Mouse (Mus musculus) midbrain, embryonic 14.5 days (tissue): ENCODE measurements around the gene Aldh1a2. TPM values are rescaled to one million over a fixed set of nuclear protein-coding genes. Genes with fewer than 3 reads are reported as not detected.

Source experiments
- ATAC-seq: fragments of 200-750 bp; cut with Nextera tagmentation; 2 replicates; pipeline ENCODE4 v1.8.0; 2017; ENCODE audit warnings: moderate number of reproducible peaks, moderate library complexity; ENCODE audit not compliant: low FRiP score, low TSS enrichment
- DNase-seq: peaks from one replicate; pipeline ENCODE4 v3.0.0-alpha.2; 2015
- H3K27ac ChIP-seq: fragments of 300-500 bp; sonication (generic); replicated peaks from 2 replicates; pipeline ENCODE4 v1.5.1; 2014; ENCODE audit warnings: mild to moderate bottlenecking, low read depth, low read length, moderate library complexity
- H3K27me3 ChIP-seq: fragments of 300-500 bp; sonication (generic); 2 replicates; pipeline ENCODE4 v1.6.1; 2014; ENCODE audit warnings: low read length, control low read depth, mixed read lengths; ENCODE audit not compliant: control insufficient read depth, insufficient read depth
- H3K36me3 ChIP-seq: fragments of 300-500 bp; sonication (generic); 2 replicates; pipeline ENCODE4 v1.6.1; 2014; ENCODE audit warnings: low read length, control low read depth; ENCODE audit not compliant: control insufficient read depth, insufficient read depth
- H3K4me1 ChIP-seq: fragments of 300-500 bp; sonication (generic); 2 replicates; pipeline ENCODE4 v1.6.1; 2014; ENCODE audit warnings: mild to moderate bottlenecking, antibody characterized with exemption, low read length, control low read depth; ENCODE audit not compliant: control insufficient read depth, insufficient read depth
- H3K4me2 ChIP-seq: fragments of 300-500 bp; sonication (generic); 2 replicates; pipeline ENCODE4 v1.6.1; 2014; ENCODE audit warnings: mild to moderate bottlenecking, low read length, moderate library complexity
- H3K4me3 ChIP-seq: fragments of 300-500 bp; sonication (generic); replicated peaks from 2 replicates; pipeline ENCODE4 v1.5.1; 2014; ENCODE audit warnings: low read depth, low read length
- H3K9ac ChIP-seq: fragments of 300-500 bp; sonication (generic); replicated peaks from 2 replicates; pipeline ENCODE4 v1.6.1; 2014; ENCODE audit warnings: mild to moderate bottlenecking, low read length, moderate library complexity
- H3K9me3 ChIP-seq: fragments of 300-500 bp; sonication (generic); 2 replicates; pipeline ENCODE4 v1.6.1; 2016; ENCODE audit warnings: low read length, control low read depth, mixed read lengths; ENCODE audit not compliant: control insufficient read depth
- WGBS: fragments of 180-500 bp; shearing (Covaris S2); extraction: QIAGEN DNeasy Blood & Tissue Kit; methylation state at CpG from one replicate; pipeline ENCODE4 v1.1.7; 2014; 5-methylcytosine and 5-hydroxymethylcytosine counted together
- polyA plus RNA-seq: library from polyadenylated mRNA; unstranded; fragments of >200 nt; fragmentation: Nextera tagmentation; extraction: Ambion mirVana; gene quantifications from 2 replicates; pipeline ENCODE4 v1.2.1, GENCODE M21; 2014

Aldh1a2 gene
- polyA plus RNA-seq, 1 experiment from 2014 or later = 16.0 TPM

GRCm38 (mm10) chr9:71290730-71291129 lies 75.1 kb downstream of the Aldh1a2 start:
- Histone ChIP-seq H3K4me2 (no peak overlapping the region), H3K27ac (no peak overlapping the region), H3K4me3 (no peak overlapping the region), H3K9ac (no peak overlapping the region), H3K9me3 (no peaks in the 10 kb centered on the region), H3K36me3 (no peaks in the 10 kb centered on the region), H3K27me3 (no peaks in the 10 kb centered on the region), H3K4me1 (no peaks in the 10 kb centered on the region)
- 89% methylated on average over 1 of the region's 1 CpGs for WGBS
- ATAC-seq (no peak), DNase-seq (no peak)

- no peak overlapping the region for H3K4me2 ChIP-seq
- H3K27ac ChIP-seq = no peak overlapping the region
- H3K9me3 ChIP-seq = no peaks in the 10 kb centered on the region
- no peaks in the 10 kb centered on the region for H3K36me3 ChIP-seq
- H3K27me3 ChIP-seq = no peaks in the 10 kb centered on the region
- no peak for ATAC-seq
- 80% methylated on average over 8 of the region's 8 CpGs for WGBS
- no peak overlapping the region for H3K9ac ChIP-seq
- H3K4me1 ChIP-seq = no peaks in the 10 kb centered on the region
- DNase-seq = no peak
- no peak overlapping the region for H3K4me3 ChIP-seq
These were observed 79.9 kb downstream of the Aldh1a2 start for GRCm38 (mm10) chr9:71295501-71295900.

GRCm38 (mm10) chr9:71303594-71303993 lies 88.0 kb downstream of the Aldh1a2 start:
- 57% methylated on average over 2 of the region's 2 CpGs for WGBS
- no peaks in the 10 kb centered on the region for H3K4me1 ChIP-seq
- no peaks in the 10 kb centered on the region for H3K27me3 ChIP-seq
- no peak overlapping the region for H3K27ac ChIP-seq
- H3K36me3 ChIP-seq = no peaks in the 10 kb centered on the region
- no peak overlapping the region for H3K4me2 ChIP-seq
- no peak overlapping the region for H3K9ac ChIP-seq
- ATAC-seq (no peak), DNase-seq (no peak)
- no peaks in the 10 kb centered on the region for H3K9me3 ChIP-seq
- H3K4me3 ChIP-seq = no peak overlapping the region

- DNase-seq (no peak), ATAC-seq (no peak)
- H3K4me1 ChIP-seq = no peaks in the 10 kb centered on the region
- H3K4me3 ChIP-seq = no peak overlapping the region
- no peak overlapping the region for H3K9ac ChIP-seq
- no peaks in the 10 kb centered on the region for H3K36me3 ChIP-seq
- no peak overlapping the region for H3K4me2 ChIP-seq
- WGBS = 76% methylated on average over 9 of the region's 9 CpGs
- H3K27ac ChIP-seq = no peak overlapping the region
- no peaks in the 10 kb centered on the region for H3K27me3 ChIP-seq
- H3K9me3 ChIP-seq = no peaks in the 10 kb centered on the region
These were observed 91.7 kb downstream of the Aldh1a2 start for GRCm38 (mm10) chr9:71307106-71307789.

GRCm38 (mm10) chr9:71315960-71316359 lies 100.4 kb downstream of the Aldh1a2 start:
- no peaks in the 10 kb centered on the region for H3K27me3 ChIP-seq
- H3K36me3 ChIP-seq = no peaks in the 10 kb centered on the region
- H3K9me3 ChIP-seq = no peaks in the 10 kb centered on the region
- no peak overlapping the region for H3K4me3 ChIP-seq
- H3K9ac ChIP-seq = no peak overlapping the region
- DNase-seq (no peak), ATAC-seq (no peak)
- 84% methylated on average over 3 of the region's 3 CpGs for WGBS
- H3K4me2 ChIP-seq = no peak overlapping the region
- no peak overlapping the region for H3K27ac ChIP-seq
- no peaks in the 10 kb centered on the region for H3K4me1 ChIP-seq

GRCm38 (mm10) chr9:71317096-71317920 lies 101.7 kb downstream of the Aldh1a2 start:
- Histone ChIP-seq H3K27ac (no peak overlapping the region), H3K9ac (no peak overlapping the region), H3K36me3 (no peaks in the 10 kb centered on the region), H3K4me2 (no peak overlapping the region), H3K4me3 (no peak overlapping the region), H3K27me3 (no peaks in the 10 kb centered on the region), H3K9me3 (no peaks in the 10 kb centered on the region), H3K4me1 (no peaks in the 10 kb centered on the region)
- ATAC-seq (no peak), DNase-seq (no peak)
- 92% methylated on average over 11 of the region's 11 CpGs for WGBS

- DNase-seq = no peak
- H3K4me1 ChIP-seq = no peaks in the 10 kb centered on the region
- H3K36me3 ChIP-seq = no peaks in the 10 kb centered on the region
- no peaks in the 10 kb centered on the region for H3K27me3 ChIP-seq
- no peak overlapping the region for H3K4me2 ChIP-seq
- WGBS = 76% methylated on average over 3 of the region's 3 CpGs
- H3K27ac ChIP-seq = no peak overlapping the region
- no peaks in the 10 kb centered on the region for H3K9me3 ChIP-seq
- H3K4me3 ChIP-seq = no peak overlapping the region
- no peak for ATAC-seq
- no peak overlapping the region for H3K9ac ChIP-seq
These were observed 102.3 kb downstream of the Aldh1a2 start for GRCm38 (mm10) chr9:71317921-71318241.

GRCm38 (mm10) chr9:71319776-71320175 lies 104.2 kb downstream of the Aldh1a2 start:
- no peak overlapping the region for H3K4me2 ChIP-seq
- DNase-seq (no peak), ATAC-seq (no peak)
- no peak overlapping the region for H3K27ac ChIP-seq
- no peaks in the 10 kb centered on the region for H3K4me1 ChIP-seq
- no peak overlapping the region for H3K4me3 ChIP-seq
- no peaks in the 10 kb centered on the region for H3K27me3 ChIP-seq
- no peaks in the 10 kb centered on the region for H3K36me3 ChIP-seq
- 97% methylated on average over 5 of the region's 5 CpGs for WGBS
- H3K9me3 ChIP-seq = no peaks in the 10 kb centered on the region
- H3K9ac ChIP-seq = no peak overlapping the region
